Comparison of ENCODE assay signal across 9 mouse cellular contexts in the genomic region with DNA sequence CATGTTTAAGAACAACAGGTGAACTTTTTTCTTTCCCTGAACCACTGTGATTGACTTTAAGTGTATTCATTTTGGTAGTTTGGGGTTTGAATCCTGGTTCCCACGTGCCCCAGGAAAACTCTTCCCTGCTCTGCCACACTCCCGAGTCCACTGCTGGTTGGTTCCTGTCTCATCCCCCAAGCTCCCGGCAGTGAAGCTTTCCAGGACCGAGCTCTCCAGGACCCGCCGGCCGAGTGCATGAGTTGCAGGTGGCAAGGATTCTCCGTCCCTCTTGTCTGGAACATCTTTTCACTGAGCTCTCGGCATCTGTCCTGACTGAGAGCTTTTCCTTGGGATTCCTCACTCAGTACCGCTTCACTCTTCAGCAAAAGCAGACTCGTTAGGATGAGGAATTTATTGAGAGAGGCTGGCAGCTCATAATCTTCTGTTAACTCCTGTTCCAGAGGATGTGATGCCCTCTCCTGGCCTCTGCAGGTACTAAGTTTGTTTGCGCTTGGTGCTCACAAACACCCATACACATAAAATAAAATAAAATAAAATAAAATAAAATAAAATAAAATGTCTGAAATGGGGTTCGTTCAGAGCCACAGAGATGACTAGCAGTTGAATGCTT. TPM values are rescaled to one million over a fixed set of nuclear protein-coding genes. Genes with fewer than 3 reads are reported as not detected.
DNase-seq lines count a peak whose midpoint lies in the region; ATAC-seq and TF ChIP-seq lines count a peak whose summit lies in the region.
"Had no signal": no experiment of that assay in that cellular context is flagged by ENCODE, and none has a peak within 500 bp of the region (broad histone marks: within the 10 kb centered on the region; RNA-seq: fewer than 3 reads in every experiment).

No protein-coding gene starts in this region.

- peaks cover 17% of the 10 kb centered on the region for H3K4me1 ChIP-seq in intestine, embryonic 14.5 days (replicated peaks; ENCODE audit: control insufficient read depth, insufficient read depth, low read length)
- peaks cover 9% of the 10 kb centered on the region for H3K4me1 ChIP-seq in intestine, embryonic 15.5 days (replicated peaks)

- no peak overlapping the region for H3K9ac ChIP-seq in intestine, embryonic 14.5 days (ENCODE audit: low read length)
- H3K9ac ChIP-seq in intestine, embryonic 15.5 days, result no peak overlapping the region
- H3K9ac ChIP-seq: stomach, embryonic 15.5 days had no signal

- no peak for ATAC-seq in intestine, embryonic 14.5 days (replicated peaks; ENCODE audit: low FRiP score, low TSS enrichment, low read depth)
- no peak for ATAC-seq in intestine, embryonic 15.5 days
- ATAC-seq in granulocyte monocyte progenitor cell, adult 5-6 weeks (replicated peaks; ENCODE audit: poor library complexity, severe bottlenecking), result no peak

- peak; percentile 60 for TF ChIP-seq CTCF in left cerebral cortex, adult 2 months (IDR thresholded peaks at IDR 0.05)

- H3K27ac ChIP-seq in intestine, embryonic 14.5 days (ENCODE audit: low read depth), result no peak overlapping the region
- H3K27ac ChIP-seq in intestine, embryonic 15.5 days, result no peak overlapping the region
- H3K27ac ChIP-seq in left cerebral cortex, adult 2 months, result no peak overlapping the region

- no peaks in the 10 kb centered on the region for H3K9me3 ChIP-seq in intestine, embryonic 14.5 days (ENCODE audit: control insufficient read depth, low read length)
- no peaks in the 10 kb centered on the region for H3K9me3 ChIP-seq in intestine, embryonic 15.5 days
- H3K9me3 ChIP-seq: stomach, embryonic 15.5 days had no signal

- intact Hi-C loops in left cerebral cortex, adult 2 months (cut with DNase I), result loop anchor here (5.0 to 10.0 kb wide), 2 partner anchors 133 to 435 kb away; no protein-coding TSS in a partner anchor

- H3K36me3 ChIP-seq in intestine, embryonic 14.5 days (ENCODE audit: control insufficient read depth, insufficient read depth, low read length), result peaks cover 27% of the 10 kb centered on the region
- peaks cover 19% of the 10 kb centered on the region for H3K36me3 ChIP-seq in intestine, embryonic 15.5 days

- DNase-seq in intestine, embryonic 14.5 days (ENCODE audit: low spot score), result peak; percentile 66
- DNase-seq in 3T3-L1 (ENCODE audit: low read depth, low spot score), result peak; percentile 73
- peak; percentile 46 for DNase-seq in CD4-positive helper T cell, adult 2 months (ENCODE audit: low read depth, low spot score)
- DNase-seq in embryo, embryonic 11 days, result peak; percentile 55
- peak; percentile 35 to 43 for DNase-seq in left cerebral cortex, adult 2 months (ENCODE audit: extremely low spot score in 1 of 2, low spot score in 2 of 2)
- peak; percentile 63 for DNase-seq in retina, postnatal 1 day

- no peak overlapping the region for H3K4me3 ChIP-seq in intestine, embryonic 14.5 days (ENCODE audit: low read depth, low read length)
- H3K4me3 ChIP-seq in intestine, embryonic 15.5 days (replicated peaks), result no peak overlapping the region
- no peak overlapping the region for H3K4me3 ChIP-seq in left cerebral cortex, adult 2 months

- 50% methylated on average over 13 of the region's 13 CpGs for WGBS in intestine, embryonic 14.5 days
- 49% methylated on average over 13 of the region's 13 CpGs for WGBS in intestine, embryonic 15.5 days

- no peak overlapping the region for H3K4me2 ChIP-seq in intestine, embryonic 14.5 days (ENCODE audit: low read length)
- no peak overlapping the region for H3K4me2 ChIP-seq in intestine, embryonic 15.5 days (replicated peaks)

- H3K27me3 ChIP-seq in intestine, embryonic 14.5 days (replicated peaks; ENCODE audit: control insufficient read depth, insufficient read depth, low read length), result no peaks in the 10 kb centered on the region
- H3K27me3 ChIP-seq in intestine, embryonic 15.5 days (replicated peaks), result no peaks in the 10 kb centered on the region
- H3K27me3 ChIP-seq: stomach, embryonic 15.5 days had no signal

RNA-seq across cellular contexts. Expression of a gene that starts 1.4 kb away (rescaled TPM):
- polyA plus RNA-seq in intestine, embryonic 14.5 days (2014; fragmentation: Nextera tagmentation; extraction: Ambion mirVana), result 1,190 and 1,204 TPM in 2 replicates
- polyA plus RNA-seq in intestine, embryonic 15.5 days (2015; fragmentation: Nextera tagmentation; extraction: Ambion mirVana), result 818 and 905 TPM in 2 replicates
- 100 to 1,000 TPM; 268 to 280 TPM for total RNA-seq in left cerebral cortex, adult 2 months (2021)
- 1,591 and 1,842 TPM in 2 replicates for total RNA-seq in granulocyte monocyte progenitor cell, adult 5-6 weeks (2014; fragmentation: Nextera tagmentation)
- total RNA-seq in granulocyte monocyte progenitor cell, adult 5-6 weeks (2017), result 1,837 and 2,050 TPM in 2 replicates

RNA-seq across cellular contexts. Expression of a gene that starts 30.2 kb away (rescaled TPM):
- polyA plus RNA-seq in intestine, embryonic 14.5 days (2014; fragmentation: Nextera tagmentation; extraction: Ambion mirVana), result 3.3 and 4.0 TPM in 2 replicates
- 2.2 TPM in 2 replicates for polyA plus RNA-seq in intestine, embryonic 15.5 days (2015; fragmentation: Nextera tagmentation; extraction: Ambion mirVana)
- 1 to 10 TPM; 4.9 to 8.1 TPM for total RNA-seq in left cerebral cortex, adult 2 months (2021)
- not detected in 2 replicates for total RNA-seq in granulocyte monocyte progenitor cell, adult 5-6 weeks (2014; fragmentation: Nextera tagmentation)
- not detected in 2 replicates for total RNA-seq in granulocyte monocyte progenitor cell, adult 5-6 weeks (2017)

Comparison
In these comparisons a context has a peak if more than half of its experiments do, and no peak if none do; other contexts are left out.
1. RNA of a gene that starts 1.4 kb away (total RNA-seq): 1,591 to 2,050 TPM in granulocyte monocyte progenitor cell, adult 5-6 weeks; 268 to 280 TPM in left cerebral cortex, adult 2 months; every median in the first group is over 4 times any median in the second.
2. RNA of a gene that starts 30.2 kb away (total RNA-seq): 4.9 to 8.1 TPM in left cerebral cortex, adult 2 months; not detected in granulocyte monocyte progenitor cell, adult 5-6 weeks; every median in the first group is over 4 times any median in the second.
3. Peak in every context shown above with its lines, with median percentiles within 50 percentile points of each other: DNase-seq.